Mouse (Mus musculus) CH12.LX (cell line): ENCODE data around the gene Abca17. TPM values are rescaled to one million over a fixed set of nuclear protein-coding genes. Genes with fewer than 3 reads are reported as not detected.

Experiments used
- DNase-seq: peaks from one replicate; pipeline ENCODE4 v3.0.0-alpha.2; 2013; ENCODE audit errors: extremely low read depth
- H3K27ac ChIP-seq: 2 replicates; pipeline ENCODE4 v1.5.1; 2012; ENCODE audit warnings: low read depth, mild to moderate bottlenecking, control low read depth, moderate library complexity; ENCODE audit not compliant: insufficient read depth
- H3K27me3 ChIP-seq: replicated peaks from 2 replicates; pipeline ENCODE3; 2012; ENCODE audit warnings: inconsistent platforms
- H3K36me3 ChIP-seq, 2 experiments: replicated peaks in 1 of 2; 2 replicates each; pipeline versions ENCODE3 to v1.6.1; 2012; ENCODE audit warnings: inconsistent platforms in 1 of 2, low read length in 1 of 2, mild to moderate bottlenecking in 1 of 2, mixed read lengths in 1 of 2, moderate library complexity in 1 of 2; ENCODE audit not compliant: control insufficient read depth in 1 of 2, insufficient read depth in 1 of 2
- H3K4me1 ChIP-seq, 2 experiments: 2 replicates each; pipeline ENCODE4 v1.6.1; 2012; ENCODE audit warnings: inconsistent platforms in 1 of 2, moderate library complexity in 1 of 2; ENCODE audit not compliant: insufficient read depth in 2 of 2, control insufficient read depth in 1 of 2
- H3K4me2 ChIP-seq: 2 replicates; pipeline ENCODE4 v1.6.1; 2012; ENCODE audit warnings: low read depth, mild to moderate bottlenecking, control low read depth; ENCODE audit not compliant: poor library complexity, insufficient read depth, severe bottlenecking
- H3K4me3 ChIP-seq, 3 experiments: fragments of 150-350 bp in 1 of 3; sonication (generic) in 1 of 3; replicated peaks in 1 of 3; 2 replicates each; pipeline versions ENCODE3 to v1.5.1; 2011 to 2012; ENCODE audit warnings: low read depth in 2 of 3, low read length in 2 of 3, mild to moderate bottlenecking in 2 of 3, moderate library complexity in 2 of 3, control low read depth in 1 of 3, improper control_type of control experiment in 1 of 3, inconsistent platforms in 1 of 3, mixed read lengths in 1 of 3; ENCODE audit not compliant: poor library complexity in 1 of 3
- H3K79me2 ChIP-seq: replicated peaks from 2 replicates; pipeline ENCODE4 v1.6.1; 2012; ENCODE audit warnings: mild to moderate bottlenecking, moderate library complexity; ENCODE audit not compliant: control insufficient read depth, poor library complexity, insufficient read depth, severe bottlenecking; ENCODE audit errors: extremely low read depth
- H3K9ac ChIP-seq: 2 replicates; pipeline ENCODE4 v1.6.1; 2012; ENCODE audit warnings: low read depth, mild to moderate bottlenecking, control low read depth, moderate library complexity; ENCODE audit not compliant: insufficient read depth
- H3K9me3 ChIP-seq: replicated peaks from 2 replicates; pipeline ENCODE3; 2012; ENCODE audit warnings: low read length, inconsistent platforms, mixed read lengths
- CTCF ChIP-seq, 2 experiments: IDR thresholded peaks in 1 of 2; conservative IDR thresholded peaks in 1 of 2; 2 replicates each; pipeline ENCODE4 v1.5.1; 2011 to 2012; ENCODE audit warnings: low read depth in 2 of 2, low read length in 2 of 2, improper control_type of control experiment in 1 of 2, inconsistent platforms in 1 of 2, mild to moderate bottlenecking in 1 of 2, moderate library complexity in 1 of 2
- ELF1 ChIP-seq: IDR thresholded peaks from 2 replicates; pipeline ENCODE4 v1.6.1; 2014; ENCODE audit warnings: low read depth, mild to moderate bottlenecking, inconsistent platforms, low read length, improper control_type of control experiment
- ETS1 ChIP-seq: conservative IDR thresholded peaks from 2 replicates; pipeline ENCODE4 v1.6.1; 2012; ENCODE audit warnings: low read depth, mild to moderate bottlenecking, inconsistent platforms, low read length, improper control_type of control experiment, moderate library complexity
- IRF4 ChIP-seq: IDR thresholded peaks from 2 replicates; pipeline ENCODE4 v1.6.1; 2014; ENCODE audit warnings: low read depth, mild to moderate bottlenecking, inconsistent platforms, low read length, improper control_type of control experiment
- KAT2A ChIP-seq: IDR thresholded peaks from 2 replicates; pipeline ENCODE4 v1.6.1; 2012; ENCODE audit warnings: low read length, improper control_type of control experiment, inconsistent platforms; ENCODE audit not compliant: insufficient replicate concordance
- MAZ ChIP-seq: IDR thresholded peaks from 2 replicates; pipeline ENCODE4 v1.6.1; 2012; ENCODE audit warnings: low read depth, mild to moderate bottlenecking, inconsistent platforms, low read length, improper control_type of control experiment, moderate library complexity
- MXI1 ChIP-seq: IDR thresholded peaks from 2 replicates; pipeline ENCODE4 v1.6.1; 2011; ENCODE audit warnings: mild to moderate bottlenecking, low read depth, low read length, improper control_type of control experiment
- POLR2AphosphoS2 ChIP-seq: IDR thresholded peaks from 2 replicates; pipeline ENCODE4 v1.6.1; 2011; ENCODE audit warnings: low read depth, low read length, improper control_type of control experiment
- RAD21 ChIP-seq: IDR thresholded peaks from 2 replicates; pipeline ENCODE4 v1.6.1; 2011; ENCODE audit warnings: low read depth, mild to moderate bottlenecking, low read length, improper control_type of control experiment, moderate library complexity
- SIN3A ChIP-seq: IDR thresholded peaks from 2 replicates; pipeline ENCODE4 v1.6.1; 2012; ENCODE audit warnings: low read length, improper control_type of control experiment, inconsistent platforms
- SMC3 ChIP-seq: IDR thresholded peaks from 2 replicates; pipeline ENCODE4 v1.6.1; 2011; ENCODE audit warnings: low read depth, low read length, improper control_type of control experiment
- TCF12 ChIP-seq: IDR thresholded peaks from 2 replicates; pipeline ENCODE4 v1.6.1; 2014; ENCODE audit warnings: low read depth, mild to moderate bottlenecking, inconsistent platforms, low read length, improper control_type of control experiment
- UBTF ChIP-seq: IDR thresholded peaks from 2 replicates; pipeline ENCODE4 v1.6.1; 2012; ENCODE audit warnings: low read depth, mild to moderate bottlenecking, inconsistent platforms, low read length, improper control_type of control experiment, moderate library complexity
- ZC3H11A ChIP-seq: IDR thresholded peaks from 2 replicates; pipeline ENCODE4 v1.6.1; 2012; ENCODE audit warnings: low read depth, mild to moderate bottlenecking, inconsistent platforms, low read length, improper control_type of control experiment
- ZKSCAN1 ChIP-seq: IDR thresholded peaks from 2 replicates; pipeline ENCODE4 v1.6.1; 2012; ENCODE audit warnings: low read depth, inconsistent platforms, low read length, improper control_type of control experiment, borderline replicate concordance
- ZNF384 ChIP-seq: IDR thresholded peaks from 2 replicates; pipeline ENCODE4 v1.6.1; 2012; ENCODE audit warnings: low read depth, low read length, improper control_type of control experiment, inconsistent platforms
- dilution Hi-C: fragments of 300-500 bp; cut with MboI; formaldehyde crosslinking; loops from 2 replicates; pipeline ENCODE4 v1.14.3; 2020; ENCODE audit warnings: low sequenced_read_pairs; ENCODE audit not compliant: extremely low pct_unique_long_range_greater_than_20kb, extremely low pct_ligation_motif_present
- in situ Hi-C: fragments of 300-500 bp; cut with MboI; formaldehyde crosslinking; loops from 3 replicates; pipeline ENCODE4 v1.14.3; 2019; ENCODE audit warnings: low sequenced_read_pairs, low pct_ligation_motif_present, low pct_unique_long_range_greater_than_20kb, mixed read lengths
- polyA plus RNA-seq: library from polyadenylated mRNA; unstranded; fragments of >175 nt; gene quantifications from 2 replicates; pipeline ENCODE4 v1.2.1, GENCODE M21; 2012; ENCODE audit warnings: low read depth; ENCODE audit not compliant: insufficient read length
- total RNA-seq, 2 experiments: library from RNA; depleted of rRNA; stranded (reverse); fragments of 300-350 nt in 1 of 2; fragments of >200 nt in 1 of 2; gene quantifications; 2 replicates each; pipeline ENCODE4 v1.2.3; 2012 to 2014

The Abca17 gene
- total and polyA plus RNA-seq, 3 experiments: not detected

DNA sequence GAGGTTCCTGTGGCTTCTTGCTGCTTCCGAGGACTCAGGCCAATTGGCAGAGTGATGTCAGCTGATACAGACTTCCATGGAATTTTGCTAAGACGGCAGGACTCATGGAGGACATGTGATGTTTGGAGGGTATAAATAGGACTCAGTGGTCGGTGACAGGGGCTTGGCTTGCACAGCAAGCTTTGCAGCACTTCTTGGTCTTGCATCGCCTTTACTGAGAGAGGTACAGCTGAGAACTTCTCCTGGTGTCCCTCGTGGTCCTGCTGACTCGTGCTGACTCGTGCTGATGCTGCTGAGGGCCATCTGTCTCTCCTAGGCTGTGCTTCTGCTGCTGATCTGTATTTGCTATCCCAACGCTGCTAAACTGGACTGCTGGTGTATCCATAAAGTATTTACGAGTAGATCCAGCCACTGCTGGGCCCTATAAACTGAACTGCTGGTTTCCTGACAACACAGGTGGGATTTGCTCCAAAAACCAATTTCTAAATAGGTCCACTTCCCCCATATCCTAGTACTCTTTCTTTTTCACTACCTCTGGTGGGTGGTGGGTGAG lies 67.5 kb downstream of the Abca17 start:
- peaks cover 0 to 6% of the 10 kb centered on the region in 2 experiments; a peak in 2 of 4 replicates for H3K4me1 ChIP-seq
- H3K9me3 ChIP-seq: no peaks in the 10 kb centered on the region
- H3K36me3 ChIP-seq: no peaks in the 10 kb centered on the region
- no peaks in the 10 kb centered on the region for H3K79me2 ChIP-seq
- no peak for DNase-seq
- no peak overlapping the region for H3K27ac ChIP-seq
- H3K4me2 ChIP-seq: no peak overlapping the region
- dilution Hi-C loops (no loop called here), in situ Hi-C loops (no loop called here)
- TF ChIP-seq ETS1 (no peak), SIN3A (no peak), ZC3H11A (no peak)
- no peak overlapping the region for H3K9ac ChIP-seq
- no peak overlapping the region for H3K4me3 ChIP-seq
- no peaks in the 10 kb centered on the region for H3K27me3 ChIP-seq

GRCm38 (mm10) chr17:24282637-24283036 lies 68.2 kb downstream of the Abca17 start:
- TF ChIP-seq SMC3 (peak; percentile 27), RAD21 (peak; percentile 18), CTCF (conservative IDR thresholded peaks at IDR 0.05 in 1 of 2, IDR thresholded peaks at IDR 0.05 in 1 of 2; ENCODE audit: low read depth in 2 of 2, low read length in 2 of 2) (peak in 1 of 2 experiments; percentile 45; a peak in 2 of 4 replicates), ZNF384 (no peak)
- Histone ChIP-seq H3K9ac (no peak overlapping the region), H3K4me2 (no peak overlapping the region), H3K79me2 (no peaks in the 10 kb centered on the region), H3K36me3 (no peaks in the 10 kb centered on the region), H3K9me3 (peaks cover 5% of the 10 kb centered on the region), H3K27me3 (no peaks in the 10 kb centered on the region), H3K4me3 (no peak overlapping the region), H3K27ac (no peak overlapping the region), H3K4me1 (peaks cover 0 to 6% of the 10 kb centered on the region in 2 experiments; a peak in 2 of 4 replicates)
- dilution Hi-C loops (no loop called here), in situ Hi-C loops (no loop called here)
- DNase-seq: peak; percentile 17

GRCm38 (mm10) chr17:24279907-24280306 lies 71.0 kb downstream of the Abca17 start:
- H3K79me2 ChIP-seq: no peaks in the 10 kb centered on the region
- H3K4me3 ChIP-seq: no peak overlapping the region
- no peak overlapping the region for H3K9ac ChIP-seq
- H3K9me3 ChIP-seq: peaks cover 10% of the 10 kb centered on the region
- TF ChIP-seq ETS1: no peak
- TF ChIP-seq UBTF: no peak
- no peak for TF ChIP-seq POLR2AphosphoS2
- no peak for TF ChIP-seq MAZ
- TF ChIP-seq ZKSCAN1: no peak
- no peak for TF ChIP-seq IRF4
- no peak for TF ChIP-seq KAT2A
- TF ChIP-seq ELF1: no peak
- TF ChIP-seq MXI1: no peak
- no peak for TF ChIP-seq TCF12
- H3K4me1 ChIP-seq: no peaks in the 10 kb centered on the region
- no peak overlapping the region for H3K27ac ChIP-seq
- H3K4me2 ChIP-seq: no peak overlapping the region
- in situ Hi-C loops (no loop called here), dilution Hi-C loops (no loop called here)
- H3K36me3 ChIP-seq: no peaks in the 10 kb centered on the region
- no peaks in the 10 kb centered on the region for H3K27me3 ChIP-seq
- DNase-seq: no peak
